Mouse (Mus musculus): ENCODE measurements around the gene Mpg. TPM values are rescaled to one million over a fixed set of nuclear protein-coding genes. Genes with fewer than 3 reads are reported as not detected.

Mpg gene
- polyA plus RNA-seq, 1 experiment from 2014 or later, result 37.5 TPM

GRCm38 (mm10) chr11:32235646-32236045 lies 9.3 kb downstream of the Mpg start:
- no peaks in the 10 kb centered on the region for H3K27me3 ChIP-seq (ENCODE audit: control insufficient read depth, insufficient read depth, low read length)
- H3K36me3 ChIP-seq (replicated peaks; ENCODE audit: control insufficient read depth, insufficient read depth), result peaks cover 55% of the 10 kb centered on the region
- H3K4me2 ChIP-seq (replicated peaks), result no peak overlapping the region
- peak overlapping the region; percentile 62 for H3K27ac ChIP-seq
- WGBS, result 39% methylated on average over 3 of the region's 3 CpGs
- peaks cover 21% of the 10 kb centered on the region for H3K4me1 ChIP-seq (replicated peaks; ENCODE audit: control insufficient read depth, insufficient read depth, low read length)
- ATAC-seq (ENCODE audit: low FRiP score), result peak; percentile 61; the same call in 1 of the 2 replicates
- peak; percentile 78 for DNase-seq (ENCODE audit: low spot score)
- no peak overlapping the region for H3K9ac ChIP-seq
- no peak overlapping the region for H3K4me3 ChIP-seq (replicated peaks; ENCODE audit: low read length)
- no peaks in the 10 kb centered on the region for H3K9me3 ChIP-seq (ENCODE audit: control insufficient read depth, low read length)

GRCm38 (mm10) chr11:32236132-32236531 lies 9.8 kb downstream of the Mpg start:
- no peaks in the 10 kb centered on the region for H3K27me3 ChIP-seq (ENCODE audit: control insufficient read depth, insufficient read depth, low read length)
- no peak; the same call in 1 of the 2 replicates for ATAC-seq (ENCODE audit: low FRiP score)
- peak overlapping the region; percentile 62 for H3K27ac ChIP-seq
- H3K9ac ChIP-seq, result no peak overlapping the region
- no peaks in the 10 kb centered on the region for H3K9me3 ChIP-seq (ENCODE audit: control insufficient read depth, low read length)
- H3K4me1 ChIP-seq (replicated peaks; ENCODE audit: control insufficient read depth, insufficient read depth, low read length), result peaks cover 21% of the 10 kb centered on the region
- 57% methylated on average over 2 of the region's 2 CpGs for WGBS
- no peak overlapping the region for H3K4me3 ChIP-seq (replicated peaks; ENCODE audit: low read length)
- DNase-seq (ENCODE audit: low spot score), result no peak
- H3K4me2 ChIP-seq (replicated peaks), result no peak overlapping the region
- H3K36me3 ChIP-seq (replicated peaks; ENCODE audit: control insufficient read depth, insufficient read depth), result peaks cover 57% of the 10 kb centered on the region

DNA sequence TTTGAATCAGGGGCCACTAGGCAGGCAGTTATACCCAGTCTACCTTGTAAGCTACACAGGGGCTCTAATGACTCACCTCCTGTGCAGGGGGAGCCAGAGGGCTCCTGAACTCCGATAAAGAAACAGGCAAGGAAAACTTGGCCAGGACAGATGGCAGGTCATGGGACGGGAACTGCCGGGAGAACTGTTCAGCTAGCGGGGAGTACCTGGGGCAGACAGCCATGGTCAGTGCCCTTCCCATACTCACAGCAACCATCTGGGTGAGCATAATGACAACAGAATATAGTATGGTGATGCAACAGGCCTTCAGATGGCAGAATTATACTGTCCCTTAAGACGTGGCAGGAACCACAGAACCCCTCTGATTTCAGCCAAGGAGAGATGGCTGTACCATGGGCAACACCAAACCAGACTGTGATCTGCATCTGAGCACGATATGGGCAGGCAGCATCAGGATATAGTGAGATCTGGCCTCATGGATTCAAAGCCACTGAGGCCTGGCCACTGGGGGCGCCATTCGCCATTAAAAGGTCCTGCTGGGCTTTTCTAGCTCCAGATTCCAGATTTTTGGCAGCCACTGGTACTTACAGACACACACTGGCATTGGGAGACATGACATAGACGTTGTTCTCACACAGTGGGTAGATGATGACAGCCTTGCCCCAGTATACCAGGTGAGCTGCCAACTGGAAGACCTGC lies 10.6 kb downstream of the Mpg start:
- Histone ChIP-seq H3K4me3 (replicated peaks; ENCODE audit: low read length) (no peak overlapping the region), H3K4me1 (replicated peaks; ENCODE audit: control insufficient read depth, insufficient read depth, low read length) (peaks cover 21% of the 10 kb centered on the region), H3K27ac (peak overlapping the region; percentile 62), H3K9ac (no peak overlapping the region), H3K9me3 (ENCODE audit: control insufficient read depth, low read length) (no peaks in the 10 kb centered on the region), H3K4me2 (replicated peaks) (no peak overlapping the region), H3K27me3 (ENCODE audit: control insufficient read depth, insufficient read depth, low read length) (no peaks in the 10 kb centered on the region), H3K36me3 (replicated peaks; ENCODE audit: control insufficient read depth, insufficient read depth) (peaks cover 55% of the 10 kb centered on the region)
- 56% methylated on average over 9 of the region's 9 CpGs for WGBS
- ATAC-seq (ENCODE audit: low FRiP score) (no peak), DNase-seq (ENCODE audit: low spot score) (peak; percentile 68)

GRCm38 (mm10) chr11:32237411-32237795 lies 11.1 kb downstream of the Mpg start:
- Histone ChIP-seq H3K9ac (no peak overlapping the region), H3K27me3 (ENCODE audit: control insufficient read depth, insufficient read depth, low read length) (no peaks in the 10 kb centered on the region), H3K4me3 (replicated peaks; ENCODE audit: low read length) (no peak overlapping the region), H3K4me1 (replicated peaks; ENCODE audit: control insufficient read depth, insufficient read depth, low read length) (peaks cover 21% of the 10 kb centered on the region), H3K9me3 (ENCODE audit: control insufficient read depth, low read length) (no peaks in the 10 kb centered on the region), H3K27ac (0 out of 2 replicates have a peak overlapping the region, but pooled peaks have one; percentile 17), H3K4me2 (replicated peaks) (no peak overlapping the region), H3K36me3 (replicated peaks; ENCODE audit: control insufficient read depth, insufficient read depth) (peaks cover 51% of the 10 kb centered on the region)
- 87% methylated on average over 3 of the region's 3 CpGs for WGBS
- DNase-seq (ENCODE audit: low spot score) (no peak), ATAC-seq (ENCODE audit: low FRiP score) (no peak)

DNA sequence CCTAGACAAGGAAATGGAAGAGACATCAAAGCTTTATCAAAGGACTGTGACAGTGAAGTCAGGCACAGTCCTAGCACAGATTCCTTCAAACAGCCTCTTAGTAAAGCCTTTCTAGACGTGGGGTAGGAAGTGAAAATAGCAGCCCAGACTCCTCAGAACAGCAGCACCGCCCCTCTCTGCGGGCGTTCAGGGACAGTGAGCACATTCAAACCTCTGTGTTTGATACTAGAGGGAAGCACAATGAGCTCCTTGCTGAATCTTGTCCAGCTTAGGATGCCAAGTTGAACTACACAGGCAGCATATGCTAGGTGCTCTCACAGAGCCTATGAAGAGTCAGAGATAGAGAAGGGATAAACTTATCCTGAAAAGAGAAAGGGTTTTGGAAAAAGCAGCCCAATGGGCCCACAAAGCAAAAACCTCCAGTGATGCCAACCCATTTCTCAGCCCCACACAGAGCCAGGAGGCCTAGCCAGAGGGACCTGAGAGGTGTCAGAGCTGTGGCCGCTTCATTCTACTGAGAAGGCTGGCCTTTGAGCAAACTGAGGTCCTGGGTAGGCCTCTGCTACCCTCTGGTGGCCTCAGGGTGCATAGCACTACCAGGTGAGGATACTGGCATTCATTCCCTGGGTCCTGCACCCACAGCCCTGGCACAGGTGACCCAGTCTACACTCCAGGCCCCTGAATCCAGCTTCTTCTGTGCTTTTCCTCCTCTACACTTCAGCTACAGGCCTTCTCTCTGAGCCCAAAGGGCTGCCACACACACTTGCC lies 12.0 kb downstream of the Mpg start:
- peak; percentile 26; the same call in 1 of the 2 replicates for ATAC-seq (ENCODE audit: low FRiP score)
- peaks cover 21% of the 10 kb centered on the region for H3K4me1 ChIP-seq (replicated peaks; ENCODE audit: control insufficient read depth, insufficient read depth, low read length)
- H3K9ac ChIP-seq, result no peak overlapping the region
- no peak overlapping the region; the same call in 1 of the 2 replicates for H3K27ac ChIP-seq
- no peak overlapping the region for H3K4me3 ChIP-seq (replicated peaks; ENCODE audit: low read length)
- 58% methylated on average over 5 of the region's 5 CpGs for WGBS
- no peaks in the 10 kb centered on the region for H3K27me3 ChIP-seq (ENCODE audit: control insufficient read depth, insufficient read depth, low read length)
- peaks cover 45% of the 10 kb centered on the region for H3K36me3 ChIP-seq (replicated peaks; ENCODE audit: control insufficient read depth, insufficient read depth)
- H3K4me2 ChIP-seq (replicated peaks), result no peak overlapping the region
- DNase-seq (ENCODE audit: low spot score), result peak; percentile 76
- no peaks in the 10 kb centered on the region for H3K9me3 ChIP-seq (ENCODE audit: control insufficient read depth, low read length)

GRCm38 (mm10) chr11:32241391-32241790 lies 15.1 kb downstream of the Mpg start:
- ATAC-seq (ENCODE audit: low FRiP score) (no peak), DNase-seq (ENCODE audit: low spot score) (no peak)
- H3K9ac ChIP-seq, result no peak overlapping the region
- H3K27me3 ChIP-seq (ENCODE audit: control insufficient read depth, insufficient read depth, low read length), result no peaks in the 10 kb centered on the region
- H3K36me3 ChIP-seq (replicated peaks; ENCODE audit: control insufficient read depth, insufficient read depth), result peaks cover 48% of the 10 kb centered on the region
- no peaks in the 10 kb centered on the region for H3K9me3 ChIP-seq (ENCODE audit: control insufficient read depth, low read length)
- H3K4me3 ChIP-seq (replicated peaks; ENCODE audit: low read length), result no peak overlapping the region
- H3K27ac ChIP-seq, result no peak overlapping the region
- H3K4me1 ChIP-seq (replicated peaks; ENCODE audit: control insufficient read depth, insufficient read depth, low read length), result 0 out of 2 replicates have a peak, but pooled peaks cover 5% of the 10 kb centered on the region
- no peak overlapping the region for H3K4me2 ChIP-seq (replicated peaks)

DNA sequence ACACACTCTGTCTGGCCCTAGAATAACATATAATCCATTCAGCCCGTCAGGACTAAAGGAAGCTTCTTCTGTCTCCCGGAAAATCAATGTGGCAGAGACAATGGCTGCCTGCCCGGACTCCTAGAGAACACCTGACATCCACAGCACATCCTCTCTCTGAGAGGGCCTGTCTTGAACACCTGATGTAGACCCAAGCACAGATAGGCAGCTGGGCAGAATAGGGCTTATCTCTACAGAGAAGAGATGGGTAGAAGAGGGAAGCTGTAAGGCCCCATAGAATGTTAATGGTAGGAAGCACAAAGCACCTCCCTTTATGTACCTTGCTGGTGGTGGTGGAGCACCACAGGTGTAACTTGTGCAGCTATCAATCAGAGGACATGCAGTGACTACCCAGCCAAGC lies 15.9 kb downstream of the Mpg start:
- H3K36me3 ChIP-seq (replicated peaks; ENCODE audit: control insufficient read depth, insufficient read depth), result peaks cover 56% of the 10 kb centered on the region
- no peak overlapping the region for H3K4me3 ChIP-seq (replicated peaks; ENCODE audit: low read length)
- no peak overlapping the region for H3K27ac ChIP-seq
- DNase-seq (ENCODE audit: low spot score) (no peak), ATAC-seq (ENCODE audit: low FRiP score) (no peak)
- no peak overlapping the region for H3K9ac ChIP-seq
- no peaks in the 10 kb centered on the region for H3K27me3 ChIP-seq (ENCODE audit: control insufficient read depth, insufficient read depth, low read length)
- 83% methylated on average over 3 of the region's 3 CpGs for WGBS
- H3K4me2 ChIP-seq (replicated peaks), result no peak overlapping the region
- no peaks in the 10 kb centered on the region for H3K4me1 ChIP-seq (replicated peaks; ENCODE audit: control insufficient read depth, insufficient read depth, low read length)
- H3K9me3 ChIP-seq (ENCODE audit: control insufficient read depth, low read length), result no peaks in the 10 kb centered on the region

GRCm38 (mm10) chr11:32243205-32243955 lies 17.1 kb downstream of the Mpg start:
- ATAC-seq (ENCODE audit: low FRiP score) (no peak), DNase-seq (ENCODE audit: low spot score) (no peak)
- no peak overlapping the region for H3K4me3 ChIP-seq (replicated peaks; ENCODE audit: low read length)
- H3K4me2 ChIP-seq (replicated peaks), result no peak overlapping the region
- WGBS, result 75% methylated on average over 7 of the region's 7 CpGs
- no peak overlapping the region for H3K27ac ChIP-seq
- H3K27me3 ChIP-seq (ENCODE audit: control insufficient read depth, insufficient read depth, low read length), result no peaks in the 10 kb centered on the region
- H3K36me3 ChIP-seq (replicated peaks; ENCODE audit: control insufficient read depth, insufficient read depth), result peaks cover 68% of the 10 kb centered on the region
- H3K9ac ChIP-seq, result no peak overlapping the region
- H3K9me3 ChIP-seq (ENCODE audit: control insufficient read depth, low read length), result no peaks in the 10 kb centered on the region
- no peaks in the 10 kb centered on the region for H3K4me1 ChIP-seq (replicated peaks; ENCODE audit: control insufficient read depth, insufficient read depth, low read length)

DNA sequence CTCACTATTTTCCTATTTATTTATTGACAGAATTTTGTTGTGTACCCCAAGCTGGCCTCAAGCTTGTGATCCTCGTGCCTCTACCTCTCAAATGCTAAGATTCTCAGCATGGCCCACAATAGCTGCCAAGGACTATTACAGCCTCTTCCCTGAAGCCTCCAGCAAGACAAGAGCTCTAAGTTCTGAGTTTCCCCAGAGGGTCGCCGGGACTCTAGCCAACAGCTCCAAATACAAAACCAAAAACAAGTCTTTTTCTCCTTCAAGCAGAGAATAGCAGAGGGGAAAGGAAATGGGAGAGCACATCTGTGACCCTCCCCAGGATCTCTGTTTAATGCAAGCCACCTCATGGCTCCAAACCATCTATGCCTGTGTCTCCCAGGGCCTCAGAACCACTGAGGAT lies 17.8 kb downstream of the Mpg start:
- no peaks in the 10 kb centered on the region for H3K9me3 ChIP-seq (ENCODE audit: control insufficient read depth, low read length)
- H3K27me3 ChIP-seq (ENCODE audit: control insufficient read depth, insufficient read depth, low read length), result no peaks in the 10 kb centered on the region
- 83% methylated on average over 3 of the region's 3 CpGs for whole genome bisulfite sequencing
- ATAC-seq (ENCODE audit: low FRiP score), result no peak
- H3K4me2 ChIP-seq (replicated peaks), result no peak overlapping the region
- no peak overlapping the region for H3K4me3 ChIP-seq (replicated peaks; ENCODE audit: low read length)
- no peak overlapping the region for H3K9ac ChIP-seq
- no peak for DNase-seq (ENCODE audit: low spot score)
- H3K36me3 ChIP-seq (replicated peaks; ENCODE audit: control insufficient read depth, insufficient read depth), result peaks cover 69% of the 10 kb centered on the region
- no peaks in the 10 kb centered on the region for H3K4me1 ChIP-seq (replicated peaks; ENCODE audit: control insufficient read depth, insufficient read depth, low read length)
- no peak overlapping the region for H3K27ac ChIP-seq
